Mouse (Mus musculus) c-Kit-positive CD71-positive TER-119-positive erythroid progenitor cells, embryonic 14.5 days (primary cell): Measurements from ENCODE around the gene 2210016F16Rik.
"Not testable (repeated sequence)": the region's sequence is repeated elsewhere in the genome, so short reads cannot be mapped to it uniquely, and the experiment has no call there.

Experiments
- DNase-seq: peaks from one replicate; pipeline ENCODE4 v3.0.0-alpha.2; 2013; ENCODE audit warnings: low spot score

Gene 2210016F16Rik

GRCm38 (mm10) chr13:58384779-58385546, at the start of gene 2210016F16Rik:
Gene 2210016F16Rik, minus strand, starts transcription at chr13:58385225.
- peak; percentile 56 for DNase-seq

- DNase-seq: no peak
Measured at GRCm38 (mm10) chr13:58423061-58423660, 38.1 kb upstream of the 2210016F16Rik start.

- no peak for DNase-seq
Measured at GRCm38 (mm10) chr13:58422242-58422641, 37.2 kb upstream of the 2210016F16Rik start.

GRCm38 (mm10) chr13:58421026-58421425, 36.0 kb upstream of the 2210016F16Rik start:
- DNase-seq: no peak

GRCm38 (mm10) chr13:58419266-58419665, 34.2 kb upstream of the 2210016F16Rik start:
- no peak for DNase-seq

GRCm38 (mm10) chr13:58418656-58419055, 33.6 kb upstream of the 2210016F16Rik start:
- DNase-seq: no peak

- no peak for DNase-seq
Measured at GRCm38 (mm10) chr13:58415838-58416237, 30.8 kb upstream of the 2210016F16Rik start.

GRCm38 (mm10) chr13:58415374-58415773, 30.3 kb upstream of the 2210016F16Rik start:
- no peak for DNase-seq

- no peak for DNase-seq
Measured at GRCm38 (mm10) chr13:58411073-58411472, 26.0 kb upstream of the 2210016F16Rik start.

GRCm38 (mm10) chr13:58403243-58403642, 18.2 kb upstream of the 2210016F16Rik start, which contains the start of gene Hnrnpk:
Gene Hnrnpk, minus strand, starts transcription at chr13:58403343.
- not testable (repeated sequence) for DNase-seq

- no peak for DNase-seq
Measured at GRCm38 (mm10) chr13:58402744-58403110, 17.7 kb upstream of the 2210016F16Rik start.

GRCm38 (mm10) chr13:58402003-58402743, 17.1 kb upstream of the 2210016F16Rik start, which contains the start of gene Rmi1:
Gene Rmi1, plus strand, starts transcription at chr13:58402248.
- DNase-seq: peak; percentile 98

GRCm38 (mm10) chr13:58401135-58402002, 16.3 kb upstream of the 2210016F16Rik start:
- peak; percentile 47 for DNase-seq

- DNase-seq: no peak
Measured at GRCm38 (mm10) chr13:58400576-58400975, 15.6 kb upstream of the 2210016F16Rik start.

GRCm38 (mm10) chr13:58397651-58398050, 12.6 kb upstream of the 2210016F16Rik start:
- no peak for DNase-seq

GRCm38 (mm10) chr13:58394392-58394791, 9.4 kb upstream of the 2210016F16Rik start:
- DNase-seq: not testable (repeated sequence)

- no peak for DNase-seq
Measured at GRCm38 (mm10) chr13:58389324-58389951, 4.4 kb upstream of the 2210016F16Rik start.

GRCm38 (mm10) chr13:58388379-58388778, 3.4 kb upstream of the 2210016F16Rik start:
- DNase-seq: no peak

GRCm38 (mm10) chr13:58387948-58388347, 2.9 kb upstream of the 2210016F16Rik start:
- peak; percentile 70 for DNase-seq

GRCm38 (mm10) chr13:58385547-58385920, 509 bp upstream of the 2210016F16Rik start:
- DNase-seq: no peak

GRCm38 (mm10) chr13:58384371-58384770, 654 bp downstream of the 2210016F16Rik start:
- DNase-seq: no peak
